Mouse (Mus musculus): ENCODE data around the gene Clic6.

Gene Clic6

GRCm38 (mm10) chr16:92485436-92485835 is at the start of gene Clic6:
Clic6 (plus strand) TSS chr16:92485736.
- DNase-seq (ENCODE audit: low read depth, low spot score), result no peak

GRCm38 (mm10) chr16:92439775-92440174 is 45.8 kb upstream of the Clic6 start:
- no peak for DNase-seq (ENCODE audit: low read depth, low spot score)

GRCm38 (mm10) chr16:92440229-92440628 is 45.3 kb upstream of the Clic6 start:
- no peak for DNase-seq (ENCODE audit: low read depth, low spot score)

DNA sequence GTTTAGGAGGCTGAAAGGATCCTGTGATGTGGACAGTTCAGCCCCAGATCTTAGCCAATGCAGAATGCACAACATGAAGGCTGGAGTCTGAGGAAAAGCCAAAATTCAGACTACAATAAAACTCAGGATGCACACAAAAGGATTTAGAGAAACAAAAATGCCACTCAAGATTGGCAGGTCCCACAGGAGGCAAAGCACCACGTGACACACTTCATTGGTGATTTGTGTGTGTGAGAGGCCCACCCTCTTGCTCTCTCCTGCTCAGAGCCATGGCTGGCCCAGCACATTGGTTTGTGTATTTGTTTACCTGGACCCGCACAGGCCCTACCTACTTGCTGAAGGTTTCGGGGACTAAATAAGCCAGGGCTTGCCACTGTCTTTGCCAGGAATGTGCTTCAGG is 44.3 kb upstream of the Clic6 start:
- no peak for DNase-seq (ENCODE audit: low read depth, low spot score)

GRCm38 (mm10) chr16:92442150-92442549 is 43.4 kb upstream of the Clic6 start:
- no peak for DNase-seq (ENCODE audit: low read depth, low spot score)

GRCm38 (mm10) chr16:92442946-92443345 is 42.6 kb upstream of the Clic6 start:
- no peak for DNase-seq (ENCODE audit: low read depth, low spot score)

DNA sequence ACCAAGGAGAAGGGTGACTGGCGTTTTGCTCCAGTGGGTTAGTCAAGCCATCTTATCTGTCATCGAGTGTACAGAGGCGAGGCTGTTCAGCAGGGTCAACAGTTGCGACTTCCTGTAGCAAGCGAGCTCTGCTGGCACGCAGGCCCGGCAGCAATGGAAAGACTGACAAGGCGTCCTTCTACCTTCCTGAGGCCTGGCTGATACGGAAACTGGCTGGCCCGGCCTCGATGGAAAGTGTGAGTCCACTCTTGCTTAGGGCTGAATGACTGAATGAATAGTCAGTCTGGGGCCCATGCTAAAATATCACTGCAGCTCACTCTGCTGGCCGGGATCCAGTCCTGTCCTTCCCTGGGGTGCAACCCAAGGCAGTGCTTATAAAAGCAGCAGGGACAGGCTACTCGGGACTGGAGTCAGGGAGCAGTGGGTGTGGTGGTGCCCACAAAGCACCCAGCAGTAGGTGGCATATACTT is 41.9 kb upstream of the Clic6 start:
- peak; percentile 77 for DNase-seq (ENCODE audit: low read depth, low spot score)

- DNase-seq (ENCODE audit: low read depth, low spot score), result no peak
These were observed 40.2 kb upstream of the Clic6 start for GRCm38 (mm10) chr16:92445377-92445776.

GRCm38 (mm10) chr16:92449080-92449479 is 36.5 kb upstream of the Clic6 start:
- DNase-seq (ENCODE audit: low read depth, low spot score), result no peak

- no peak for DNase-seq (ENCODE audit: low read depth, low spot score)
These were observed 35.2 kb upstream of the Clic6 start for GRCm38 (mm10) chr16:92450331-92450730.

- no peak for DNase-seq (ENCODE audit: low read depth, low spot score)
These were observed 33.9 kb upstream of the Clic6 start for GRCm38 (mm10) chr16:92451516-92452072.

- DNase-seq (ENCODE audit: low read depth, low spot score), result no peak
These were observed 32.9 kb upstream of the Clic6 start for GRCm38 (mm10) chr16:92452609-92453008.

GRCm38 (mm10) chr16:92454002-92454401 is 31.5 kb upstream of the Clic6 start:
- no peak for DNase-seq (ENCODE audit: low read depth, low spot score)

DNA sequence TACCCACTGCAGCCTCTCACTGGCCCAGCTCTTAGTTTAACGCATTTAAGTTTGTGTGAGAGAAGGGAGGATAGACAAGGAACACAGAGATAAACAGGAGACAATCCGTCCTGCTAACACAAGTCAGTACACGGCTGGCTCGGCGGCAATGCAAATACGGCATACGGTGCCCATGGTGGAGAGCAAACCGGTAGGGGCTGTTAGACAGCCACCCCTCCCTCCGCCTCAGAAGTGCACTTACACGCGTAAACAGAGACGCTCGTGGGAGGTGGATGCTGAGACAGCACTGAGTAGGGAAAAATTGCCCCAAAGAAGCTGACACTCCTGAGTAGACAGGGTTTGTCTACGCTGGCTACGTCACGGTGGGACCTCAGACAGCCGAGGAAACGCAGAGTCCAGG is 31.0 kb upstream of the Clic6 start:
- DNase-seq (ENCODE audit: low read depth, low spot score), result no peak

DNA sequence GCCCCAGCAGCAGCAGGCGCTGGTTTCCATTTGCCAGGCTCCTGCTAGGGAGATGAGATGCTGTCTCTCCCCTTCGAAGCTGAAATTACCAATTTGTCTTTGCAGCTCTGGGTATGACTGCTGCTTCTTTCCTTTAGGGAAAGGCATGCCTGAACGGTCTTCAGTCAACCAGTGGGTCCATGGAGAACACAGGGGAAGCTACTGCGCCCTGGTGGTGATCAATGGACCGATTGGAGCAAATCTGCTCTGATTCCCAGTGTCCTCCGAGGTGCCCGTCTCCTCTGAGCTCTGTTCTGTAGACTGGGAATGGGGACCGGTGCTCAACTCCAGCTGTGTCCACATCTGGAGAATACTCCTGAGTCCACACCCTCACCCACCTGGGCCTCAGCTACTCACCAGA is 30.0 kb upstream of the Clic6 start:
- DNase-seq (ENCODE audit: low read depth, low spot score), result no peak

DNA sequence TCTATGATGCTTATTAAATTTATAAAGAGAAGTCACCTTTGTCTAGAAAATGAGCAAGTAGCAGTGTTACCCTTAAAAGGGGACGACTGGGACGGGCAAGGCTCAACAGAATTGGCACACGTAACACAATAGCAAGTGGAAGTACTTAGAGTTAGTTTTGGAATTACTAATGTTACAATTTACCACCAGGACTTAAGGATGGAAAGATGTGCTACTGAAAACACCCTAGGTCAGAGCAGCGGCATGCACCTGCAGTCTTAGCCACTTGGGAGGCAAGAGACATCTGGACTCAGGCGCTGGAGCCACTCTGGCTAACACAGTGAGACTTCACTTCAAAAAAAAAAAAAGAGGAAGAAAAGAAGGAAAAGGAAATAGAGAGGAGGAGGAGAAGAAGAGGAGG is 29.6 kb upstream of the Clic6 start:
- DNase-seq (ENCODE audit: low read depth, low spot score), result no peak

- peak; percentile 23 for DNase-seq (ENCODE audit: low read depth, low spot score)
These were observed 27.9 kb upstream of the Clic6 start for GRCm38 (mm10) chr16:92457594-92457993.

DNA sequence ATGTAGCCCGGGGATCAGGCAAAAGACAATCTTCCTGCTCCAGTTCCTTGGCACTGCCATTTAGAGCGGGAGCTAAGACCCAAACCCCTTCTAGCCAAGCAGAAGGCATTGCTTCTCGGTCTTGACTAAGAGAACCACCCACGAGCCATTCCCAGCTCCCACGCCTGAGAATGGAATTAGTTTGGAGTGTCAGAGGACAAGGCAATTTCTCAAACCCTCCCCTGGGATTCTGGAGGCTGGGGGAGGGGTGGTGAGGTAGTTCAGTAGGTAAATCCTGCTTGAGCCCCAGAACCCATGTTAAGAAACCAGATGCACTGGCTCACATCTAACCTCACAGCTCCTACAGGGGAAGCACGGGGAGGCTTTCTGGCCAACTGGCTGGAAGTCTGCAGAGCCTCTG is 24.1 kb upstream of the Clic6 start:
- DNase-seq (ENCODE audit: low read depth, low spot score), result no peak

DNA sequence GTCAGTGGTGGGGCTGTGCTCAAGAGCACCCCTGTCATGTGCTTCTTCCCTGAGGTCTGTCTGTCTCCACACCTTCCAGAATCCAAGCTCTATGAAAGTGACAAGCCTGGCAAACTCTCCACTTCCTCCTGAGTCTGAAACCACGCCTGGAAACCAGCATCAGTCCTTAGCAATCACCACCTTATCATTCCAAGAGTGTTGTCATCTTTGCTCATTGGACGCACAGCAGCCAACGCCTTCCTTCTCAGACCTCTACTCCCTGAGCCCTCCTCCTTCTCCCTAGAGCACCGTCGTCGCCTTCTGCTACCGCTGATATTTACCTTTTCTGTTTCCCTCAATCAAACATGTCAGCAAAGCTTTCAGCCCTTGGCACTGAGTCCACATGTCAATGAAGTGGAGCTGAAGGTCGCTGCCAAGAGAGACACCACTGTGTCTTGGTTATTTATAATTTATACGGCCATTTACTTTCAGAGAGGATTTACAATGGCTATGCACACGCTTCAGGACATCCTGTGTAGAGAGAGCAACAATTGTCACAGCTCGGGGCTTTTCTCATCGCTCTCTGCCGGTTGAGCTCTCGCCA is 21.1 kb upstream of the Clic6 start:
- no peak for DNase-seq (ENCODE audit: low read depth, low spot score)

DNA sequence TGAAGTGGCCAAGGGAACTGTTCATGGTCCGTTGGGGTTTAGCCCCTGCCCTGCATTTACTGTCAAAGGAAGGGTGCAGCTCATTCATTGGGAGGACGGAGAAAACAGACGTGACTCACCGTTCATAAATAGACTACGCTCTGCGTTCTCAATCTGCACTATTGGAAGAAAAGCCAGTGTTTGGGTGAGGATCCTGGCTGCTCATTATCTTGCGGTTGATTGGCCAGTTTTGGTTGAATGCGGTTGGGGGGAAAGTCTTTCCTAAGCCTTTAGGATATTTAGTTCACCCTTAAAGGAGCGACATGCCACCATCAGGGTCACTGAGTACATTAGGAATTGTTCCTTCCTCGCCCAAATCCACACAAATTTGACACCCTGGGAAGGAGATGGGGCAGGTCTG is 20.3 kb upstream of the Clic6 start:
- DNase-seq (ENCODE audit: low read depth, low spot score), result no peak

DNA sequence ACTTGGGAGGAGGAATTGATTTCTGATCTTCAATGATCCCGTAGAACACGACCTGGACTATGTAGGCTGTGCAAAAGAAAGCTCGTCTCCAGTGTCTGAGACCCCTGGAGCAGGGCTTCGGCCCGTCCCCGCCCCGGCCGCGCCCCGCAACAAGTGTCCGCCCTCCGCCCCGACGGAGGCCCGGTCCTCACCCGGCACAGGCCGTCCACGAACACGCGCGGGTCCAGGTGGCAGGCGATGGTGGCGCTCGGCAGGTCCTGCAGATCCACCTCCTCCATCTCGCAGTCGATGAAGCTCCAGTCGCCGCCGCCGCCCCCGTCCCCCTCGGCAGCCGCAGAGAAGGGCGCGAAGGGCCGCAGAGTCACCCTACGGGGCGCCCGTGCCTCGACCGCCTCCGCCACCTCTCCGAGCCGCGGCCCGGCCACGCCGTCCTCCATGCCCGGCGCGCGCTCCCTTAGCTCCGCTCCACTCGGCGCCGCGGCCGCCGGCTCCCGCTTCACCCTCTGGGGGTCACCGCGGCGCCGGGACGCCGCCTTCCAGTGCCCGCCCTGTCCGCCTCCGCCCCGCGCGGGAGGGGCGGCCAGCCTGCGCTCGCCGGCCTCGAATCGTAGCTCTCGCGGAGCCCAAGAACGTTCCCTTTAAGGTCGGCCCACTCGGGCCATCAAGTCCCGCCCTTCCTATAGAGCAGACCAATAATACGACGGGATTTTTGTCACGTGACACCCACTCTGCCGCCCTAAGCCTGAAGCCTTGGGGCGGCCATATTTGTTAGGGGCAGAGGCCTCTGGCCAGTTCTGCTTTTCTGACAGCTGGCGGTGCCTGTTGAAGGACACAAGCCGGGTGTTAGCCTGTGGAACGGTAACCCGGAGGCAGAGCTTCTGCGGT is 19.7 kb upstream of the Clic6 start:
- peak; percentile 97 for DNase-seq (ENCODE audit: low read depth, low spot score)

- DNase-seq (ENCODE audit: low read depth, low spot score), result no peak
These were observed 18.5 kb upstream of the Clic6 start for GRCm38 (mm10) chr16:92467041-92467440.

GRCm38 (mm10) chr16:92468459-92468858 is 17.1 kb upstream of the Clic6 start:
- no peak for DNase-seq (ENCODE audit: low read depth, low spot score)

Measured in CD4-positive helper T cell, adult 2 months (primary cell).